Mouse (Mus musculus) layer of hippocampus, adult 9-11 months (tissue): Measurements from ENCODE around the gene Ccdc96.

ENCODE experiments used
- DNase-seq: peaks from one replicate; pipeline ENCODE4 v3.0.0; 2022

Ccdc96 gene

GRCm38 (mm10) chr5:36477486-36477885 is 6.9 kb upstream of the Ccdc96 start:
- DNase-seq = no peak

GRCm38 (mm10) chr5:36478540-36479420 is 5.6 kb upstream of the Ccdc96 start:
- DNase-seq = no peak

GRCm38 (mm10) chr5:36479735-36480134 is 4.7 kb upstream of the Ccdc96 start:
- DNase-seq = no peak

GRCm38 (mm10) chr5:36480398-36480797 is 4.0 kb upstream of the Ccdc96 start:
- DNase-seq = no peak

GRCm38 (mm10) chr5:36481114-36481513 is 3.3 kb upstream of the Ccdc96 start:
- DNase-seq = no peak

GRCm38 (mm10) chr5:36483203-36484101 is 936 bp upstream of the Ccdc96 start:
- no peak for DNase-seq

GRCm38 (mm10) chr5:36485306-36485705 is 918 bp downstream of the Ccdc96 start:
- DNase-seq = no peak

- no peak for DNase-seq
These were observed 4.8 kb downstream of the Ccdc96 start for GRCm38 (mm10) chr5:36489225-36489624.

GRCm38 (mm10) chr5:36493919-36494318 is 9.5 kb downstream of the Ccdc96 start:
- DNase-seq = peak; percentile 80

GRCm38 (mm10) chr5:36494709-36495108 is 10.3 kb downstream of the Ccdc96 start:
- DNase-seq = no peak

- no peak for DNase-seq
These were observed 20.8 kb downstream of the Ccdc96 start for GRCm38 (mm10) chr5:36505235-36505634.

- no peak for DNase-seq
These were observed 21.3 kb downstream of the Ccdc96 start for GRCm38 (mm10) chr5:36505643-36506042.

GRCm38 (mm10) chr5:36508351-36508750 is 24.0 kb downstream of the Ccdc96 start:
- DNase-seq = no peak

GRCm38 (mm10) chr5:36510956-36511355 is 26.6 kb downstream of the Ccdc96 start:
- no peak for DNase-seq

- DNase-seq = no peak
These were observed 30.7 kb downstream of the Ccdc96 start for GRCm38 (mm10) chr5:36515126-36515525.

GRCm38 (mm10) chr5:36515558-36515957 is 31.2 kb downstream of the Ccdc96 start:
- DNase-seq = peak; percentile 59

- DNase-seq = no peak
These were observed 33.2 kb downstream of the Ccdc96 start for GRCm38 (mm10) chr5:36517596-36517995.

GRCm38 (mm10) chr5:36519751-36520150 is 35.4 kb downstream of the Ccdc96 start:
- no peak for DNase-seq

- no peak for DNase-seq
These were observed 38.4 kb downstream of the Ccdc96 start for GRCm38 (mm10) chr5:36522782-36523181.

- no peak for DNase-seq
These were observed 38.9 kb downstream of the Ccdc96 start for GRCm38 (mm10) chr5:36523219-36523703.

- no peak for DNase-seq
These were observed 40.8 kb downstream of the Ccdc96 start for GRCm38 (mm10) chr5:36525216-36525615.

- DNase-seq = no peak
These were observed 41.9 kb downstream of the Ccdc96 start for GRCm38 (mm10) chr5:36526274-36526673.

- DNase-seq = no peak
These were observed 42.5 kb downstream of the Ccdc96 start for GRCm38 (mm10) chr5:36526921-36527320.

GRCm38 (mm10) chr5:36529698-36530097 is 45.3 kb downstream of the Ccdc96 start:
- DNase-seq = no peak
